Mouse (Mus musculus): ENCODE measurements around the gene Bcl6b. TPM values are rescaled to one million over a fixed set of nuclear protein-coding genes. Genes with fewer than 3 reads are reported as not detected.

The Bcl6b gene
- polyA plus RNA-seq, 1 experiment from 2014 or later: 11.1 TPM

- no peaks in the 10 kb centered on the region for H3K36me3 ChIP-seq
- H3K9me3 ChIP-seq: no peaks in the 10 kb centered on the region
- H3K27me3 ChIP-seq (replicated peaks): peaks cover 22% of the 10 kb centered on the region
- H3K4me1 ChIP-seq (replicated peaks): peaks cover 34% of the 10 kb centered on the region
- no peak for ATAC-seq
- peak overlapping the region; percentile 8 for H3K9ac ChIP-seq
- H3K4me3 ChIP-seq (replicated peaks): no peak overlapping the region
- peak overlapping the region; percentile 95; the same call in 1 of the 2 replicates for H3K4me2 ChIP-seq (replicated peaks)
- no peak overlapping the region; the same call in 1 of the 2 replicates for H3K27ac ChIP-seq
- WGBS: 85% methylated on average over 15 of the region's 15 CpGs
Observed at GRCm38 (mm10) chr11:70218741-70219470, 10.7 kb downstream of the Bcl6b start.

- peaks cover 39% of the 10 kb centered on the region for H3K4me1 ChIP-seq (replicated peaks)
- no peaks in the 10 kb centered on the region for H3K9me3 ChIP-seq
- WGBS: 73% methylated on average over 4 of the region's 4 CpGs
- no peak overlapping the region for H3K27ac ChIP-seq
- peaks cover 29% of the 10 kb centered on the region for H3K27me3 ChIP-seq (replicated peaks)
- peak overlapping the region; percentile 95; the same call in 1 of the 2 replicates for H3K4me2 ChIP-seq (replicated peaks)
- no peak overlapping the region for H3K9ac ChIP-seq
- no peak for ATAC-seq
- H3K4me3 ChIP-seq (replicated peaks): no peak overlapping the region
- H3K36me3 ChIP-seq: no peaks in the 10 kb centered on the region
Observed at GRCm38 (mm10) chr11:70218039-70218438, 11.6 kb downstream of the Bcl6b start.

- ATAC-seq: no peak
Observed at GRCm38 (mm10) chr11:70216103-70216502, 13.5 kb downstream of the Bcl6b start.

GRCm38 (mm10) chr11:70215301-70215700, 14.3 kb downstream of the Bcl6b start:
- H3K27me3 ChIP-seq (replicated peaks): peaks cover 29% of the 10 kb centered on the region
- no peak for ATAC-seq
- no peaks in the 10 kb centered on the region for H3K36me3 ChIP-seq
- H3K4me3 ChIP-seq (replicated peaks): no peak overlapping the region
- no peaks in the 10 kb centered on the region for H3K9me3 ChIP-seq
- H3K27ac ChIP-seq: no peak overlapping the region
- H3K4me1 ChIP-seq (replicated peaks): peaks cover 35% of the 10 kb centered on the region
- no peak overlapping the region for H3K9ac ChIP-seq
- 28% methylated on average over 22 of the region's 22 CpGs for WGBS
- H3K4me2 ChIP-seq (replicated peaks): no peak overlapping the region

More at GRCm38 (mm10) chr11:70216103-70216502, 13.5 kb downstream of the Bcl6b start:
- Histone ChIP-seq H3K27me3 (replicated peaks) (peaks cover 29% of the 10 kb centered on the region), H3K4me2 (replicated peaks) (no peak overlapping the region), H3K4me1 (replicated peaks) (peaks cover 39% of the 10 kb centered on the region), H3K27ac (no peak overlapping the region), H3K36me3 (no peaks in the 10 kb centered on the region), H3K9ac (no peak overlapping the region), H3K4me3 (replicated peaks) (no peak overlapping the region), H3K9me3 (no peaks in the 10 kb centered on the region)
- WGBS: 68% methylated on average over 3 of the region's 3 CpGs

GRCm38 (mm10) chr11:70214856-70215209, 14.8 kb downstream of the Bcl6b start:
- H3K4me2 ChIP-seq (replicated peaks): peak overlapping the region; percentile 80
- H3K27me3 ChIP-seq (replicated peaks): peaks cover 29% of the 10 kb centered on the region
- H3K4me3 ChIP-seq (replicated peaks): peak overlapping the region; percentile 34
- ATAC-seq: no peak
- no peaks in the 10 kb centered on the region for H3K36me3 ChIP-seq
- no peak overlapping the region for H3K9ac ChIP-seq
- no peak overlapping the region for H3K27ac ChIP-seq
- 15% methylated on average over 18 of the region's 18 CpGs for WGBS
- H3K4me1 ChIP-seq (replicated peaks): peaks cover 31% of the 10 kb centered on the region
- H3K9me3 ChIP-seq: no peaks in the 10 kb centered on the region

GRCm38 (mm10) chr11:70214191-70214855, 15.3 kb downstream of the Bcl6b start:
- Histone ChIP-seq H3K27me3 (replicated peaks) (peaks cover 29% of the 10 kb centered on the region), H3K4me1 (replicated peaks) (peaks cover 31% of the 10 kb centered on the region), H3K4me3 (replicated peaks) (peak overlapping the region; percentile 34), H3K9ac (peak overlapping the region; percentile 55), H3K27ac (no peak overlapping the region), H3K4me2 (replicated peaks) (peak overlapping the region; percentile 80), H3K9me3 (no peaks in the 10 kb centered on the region), H3K36me3 (no peaks in the 10 kb centered on the region)
- peak; percentile 48 for ATAC-seq
- WGBS: 3% methylated on average over 46 of the region's 46 CpGs

GRCm38 (mm10) chr11:70213736-70214135, 15.9 kb downstream of the Bcl6b start:
- peaks cover 27% of the 10 kb centered on the region for H3K4me1 ChIP-seq (replicated peaks)
- peak overlapping the region; percentile 80 for H3K4me2 ChIP-seq (replicated peaks)
- no peaks in the 10 kb centered on the region for H3K9me3 ChIP-seq
- 7% methylated on average over 26 of the region's 26 CpGs for WGBS
- no peaks in the 10 kb centered on the region for H3K36me3 ChIP-seq
- ATAC-seq: peak; percentile 27; the same call in 1 of the 2 replicates
- H3K4me3 ChIP-seq (replicated peaks): peak overlapping the region; percentile 34
- H3K9ac ChIP-seq: peak overlapping the region; percentile 55
- H3K27ac ChIP-seq: no peak overlapping the region
- H3K27me3 ChIP-seq (replicated peaks): peaks cover 29% of the 10 kb centered on the region

- H3K9ac ChIP-seq: no peak overlapping the region
- no peak overlapping the region for H3K27ac ChIP-seq
- peak; percentile 52 for ATAC-seq
- no peaks in the 10 kb centered on the region for H3K36me3 ChIP-seq
- H3K4me1 ChIP-seq (replicated peaks): peaks cover 21% of the 10 kb centered on the region
- 8% methylated on average over 9 of the region's 9 CpGs for WGBS
- H3K4me3 ChIP-seq (replicated peaks): no peak overlapping the region
- H3K9me3 ChIP-seq: no peaks in the 10 kb centered on the region
- peaks cover 29% of the 10 kb centered on the region for H3K27me3 ChIP-seq (replicated peaks)
- H3K4me2 ChIP-seq (replicated peaks): peak overlapping the region; percentile 80
Observed at GRCm38 (mm10) chr11:70212896-70213295, 16.7 kb downstream of the Bcl6b start.

GRCm38 (mm10) chr11:70212423-70212822, 17.2 kb downstream of the Bcl6b start, which contains the start of gene Slc16a11:
TSS of gene Slc16a11 (plus strand) at chr11:70212752.
- peaks cover 29% of the 10 kb centered on the region for H3K27me3 ChIP-seq (replicated peaks)
- 56% methylated on average over 6 of the region's 6 CpGs for WGBS
- H3K36me3 ChIP-seq: no peaks in the 10 kb centered on the region
- peaks cover 21% of the 10 kb centered on the region for H3K4me1 ChIP-seq (replicated peaks)
- no peaks in the 10 kb centered on the region for H3K9me3 ChIP-seq
- H3K4me2 ChIP-seq (replicated peaks): peak within 1 kb of the TSS; percentile 80
- no peak within 1 kb of the TSS; the same call in 1 of the 2 replicates for H3K4me3 ChIP-seq (replicated peaks)
- H3K27ac ChIP-seq: no peak within 1 kb of the TSS
- 0 out of 2 replicates have a peak, but pooled peaks have one; percentile 10 for ATAC-seq
- no peak within 1 kb of the TSS; the same call in 1 of the 2 replicates for H3K9ac ChIP-seq

- Histone ChIP-seq H3K9me3 (no peaks in the 10 kb centered on the region), H3K27me3 (replicated peaks) (peaks cover 29% of the 10 kb centered on the region), H3K4me2 (replicated peaks) (no peak overlapping the region), H3K4me3 (replicated peaks) (no peak overlapping the region), H3K9ac (no peak overlapping the region), H3K4me1 (replicated peaks) (peaks cover 21% of the 10 kb centered on the region), H3K27ac (no peak overlapping the region), H3K36me3 (no peaks in the 10 kb centered on the region)
- 84% methylated on average over 6 of the region's 6 CpGs for WGBS
- no peak for ATAC-seq
Observed at GRCm38 (mm10) chr11:70211972-70212371, 17.6 kb downstream of the Bcl6b start.

GRCm38 (mm10) chr11:70210681-70211080, 18.9 kb downstream of the Bcl6b start:
- Histone ChIP-seq H3K27ac (no peak overlapping the region), H3K4me2 (replicated peaks) (no peak overlapping the region), H3K4me3 (replicated peaks) (no peak overlapping the region), H3K27me3 (replicated peaks) (peaks cover 25% of the 10 kb centered on the region), H3K4me1 (replicated peaks) (peaks cover 20% of the 10 kb centered on the region), H3K36me3 (no peaks in the 10 kb centered on the region), H3K9me3 (no peaks in the 10 kb centered on the region), H3K9ac (no peak overlapping the region)
- 78% methylated on average over 2 of the region's 2 CpGs for WGBS
- no peak for ATAC-seq

GRCm38 (mm10) chr11:70208778-70209388, 20.7 kb downstream of the Bcl6b start:
- Histone ChIP-seq H3K36me3 (no peaks in the 10 kb centered on the region), H3K4me2 (replicated peaks) (no peak overlapping the region), H3K9ac (no peak overlapping the region), H3K4me3 (replicated peaks) (no peak overlapping the region), H3K4me1 (replicated peaks) (peaks cover 4% of the 10 kb centered on the region), H3K27me3 (replicated peaks) (peaks cover 7% of the 10 kb centered on the region), H3K27ac (no peak overlapping the region), H3K9me3 (no peaks in the 10 kb centered on the region)
- 71% methylated on average over 5 of the region's 5 CpGs for WGBS
- ATAC-seq: no peak
